Mouse (Mus musculus): Measurements from ENCODE around the gene Stoml1. TPM values are rescaled to one million over a fixed set of nuclear protein-coding genes. Genes with fewer than 3 reads are reported as not detected.
"Not testable (repeated sequence)": the region's sequence is repeated elsewhere in the genome, so short reads cannot be mapped to it uniquely, and the experiment has no call there.

Gene Stoml1
- total RNA-seq, 2 experiments from 2014 or later, result 84.5 to 93.2 TPM

- DNase-seq, result no peak
- intact Hi-C loops (cut with DNase I), result no loop called here
Measured at GRCm38 (mm10) chr9:58234502-58235015, 18.4 kb upstream of the Stoml1 start.

- DNase-seq, result peak; percentile 49
- intact Hi-C loops (cut with DNase I), result no loop called here
Measured at GRCm38 (mm10) chr9:58241780-58242485, 11.0 kb upstream of the Stoml1 start.

DNA sequence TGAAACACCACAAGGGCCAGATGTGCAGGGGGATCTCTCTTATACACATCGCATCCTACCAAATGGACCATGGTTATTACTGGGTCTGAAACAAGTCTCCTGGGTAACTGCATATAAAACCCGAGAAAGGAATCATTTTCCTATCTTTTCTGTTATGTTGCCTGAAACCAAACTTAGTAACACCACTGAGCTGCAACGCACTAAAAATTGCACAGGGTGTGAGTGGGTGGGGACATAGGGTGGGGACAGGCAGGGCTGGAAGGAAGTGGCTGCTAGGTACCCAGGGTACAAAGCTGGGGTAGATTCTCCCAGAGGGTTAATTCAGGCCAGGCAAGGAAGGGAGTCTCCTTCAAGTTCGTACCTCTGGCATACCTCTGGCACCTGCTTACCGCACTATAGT is 10.3 kb upstream of the Stoml1 start:
- no peak for DNase-seq

GRCm38 (mm10) chr9:58243696-58244095 is 9.3 kb upstream of the Stoml1 start:
- intact Hi-C loops (cut with DNase I), result no loop called here
- no peak for DNase-seq

More for the DNA sequence above, 10.3 kb upstream of the Stoml1 start:
- intact Hi-C loops (cut with DNase I), result no loop called here

DNA sequence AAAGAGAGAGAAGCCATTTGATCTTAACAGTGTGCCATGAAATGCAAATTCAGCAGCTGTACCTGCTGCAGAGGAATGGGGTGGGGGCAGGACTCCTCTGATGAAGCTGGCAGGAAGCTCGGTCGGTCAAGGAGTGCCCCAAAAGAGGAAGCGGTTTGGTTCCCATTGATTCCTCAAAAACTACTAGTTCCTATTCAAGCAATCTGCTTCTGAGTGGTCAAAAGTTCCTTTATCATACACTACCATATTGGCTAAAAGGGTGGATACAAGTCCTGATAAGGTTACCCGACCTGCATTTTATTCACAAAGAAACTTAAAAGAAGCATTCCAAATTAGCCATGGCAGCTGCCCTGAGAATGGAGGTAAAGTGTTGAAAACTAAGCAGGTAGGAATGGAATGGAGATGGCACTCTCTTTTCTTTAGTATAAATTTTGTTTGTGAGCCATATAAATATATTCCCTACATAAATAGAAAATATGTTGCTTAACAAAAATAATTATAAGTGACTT is 6.8 kb upstream of the Stoml1 start:
- DNase-seq, result no peak
- intact Hi-C loops (cut with DNase I), result no loop called here

GRCm38 (mm10) chr9:58247064-58247759 is 5.8 kb upstream of the Stoml1 start:
- DNase-seq, result peak; percentile 89
- intact Hi-C loops (cut with DNase I), result no loop called here

- intact Hi-C loops (cut with DNase I), result no loop called here
- no peak for DNase-seq
Measured at GRCm38 (mm10) chr9:58248746-58249413, 4.1 kb upstream of the Stoml1 start.

GRCm38 (mm10) chr9:58249592-58250192 is 3.3 kb upstream of the Stoml1 start, which contains the start of gene Pml:
TSS of gene Pml (minus strand) at chr9:58249786.
- DNase-seq, result peak; percentile 59
- intact Hi-C loops (cut with DNase I), result no loop called here

DNA sequence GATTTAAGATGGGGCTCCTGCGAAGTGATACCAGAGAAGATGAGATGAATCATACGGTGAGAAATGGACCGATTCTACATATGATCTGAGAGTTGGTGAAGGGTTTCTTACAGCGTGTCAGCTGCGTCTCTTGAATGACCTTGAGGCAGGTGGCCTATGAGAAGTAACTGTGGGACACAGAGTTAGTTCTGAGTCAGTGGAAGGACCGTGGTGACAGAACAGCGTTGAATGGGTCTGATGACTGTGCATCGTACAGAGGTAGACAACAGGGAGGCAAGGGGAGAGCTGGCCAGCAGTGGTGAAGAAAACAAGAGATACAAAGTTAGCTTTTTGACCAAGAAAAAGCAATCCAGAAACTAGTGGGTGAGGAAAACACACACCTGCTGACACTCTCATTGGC is 2.6 kb upstream of the Stoml1 start:
- no peak for DNase-seq
- intact Hi-C loops (cut with DNase I), result no loop called here

- DNase-seq; intact Hi-C loops (cut with DNase I): not testable (repeated sequence)
Measured at GRCm38 (mm10) chr9:58250730-58251129, 2.2 kb upstream of the Stoml1 start.

GRCm38 (mm10) chr9:58253805-58254122 is 800 bp downstream of the Stoml1 start:
- intact Hi-C loops (cut with DNase I); DNase-seq: not testable (repeated sequence)

DNA sequence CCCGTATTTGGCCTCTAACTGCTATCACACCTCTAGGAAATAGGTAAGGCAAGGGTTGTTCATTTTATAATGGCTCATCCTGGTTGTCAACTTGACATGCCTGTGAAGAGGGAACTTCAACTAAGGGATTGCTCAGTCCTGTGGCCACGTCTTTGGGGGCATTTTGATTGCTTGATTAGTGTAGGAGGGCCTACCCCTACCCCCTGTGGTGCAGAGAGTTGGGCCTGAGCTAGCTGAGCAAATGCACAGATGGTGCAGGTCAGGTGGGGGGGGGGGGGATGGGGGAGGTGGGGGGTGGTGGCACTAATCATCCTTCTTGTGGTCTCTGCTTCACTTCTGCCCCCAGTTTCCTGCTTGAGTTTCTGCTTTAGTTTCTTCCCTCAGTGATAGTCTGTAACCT is 2.1 kb downstream of the Stoml1 start:
- DNase-seq, result no peak
- intact Hi-C loops (cut with DNase I), result no loop called here

GRCm38 (mm10) chr9:58255704-58256685 is 3.0 kb downstream of the Stoml1 start:
- intact Hi-C loops (cut with DNase I), result no loop called here

DNA sequence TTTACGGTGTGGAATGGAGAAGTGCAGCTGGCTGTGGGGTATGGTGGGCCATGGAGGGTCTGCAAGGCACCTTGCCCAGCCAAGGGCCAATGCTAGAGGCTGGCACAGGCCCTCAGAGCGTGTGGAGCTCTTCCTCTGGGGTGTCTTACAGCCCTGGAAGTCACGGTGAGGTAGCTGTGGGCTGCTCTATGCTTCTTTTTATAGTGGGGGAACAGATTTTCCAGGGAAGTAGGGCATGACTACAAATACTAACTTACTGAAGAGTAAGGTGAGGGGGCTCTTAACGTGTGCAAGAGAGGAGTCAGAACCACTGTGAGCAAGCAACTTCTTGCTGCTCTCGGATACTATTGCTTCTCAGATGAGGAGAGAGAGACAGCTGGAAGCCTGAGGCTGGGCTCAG is 9.5 kb downstream of the Stoml1 start:
- intact Hi-C loops (cut with DNase I), result no loop called here
- no peak for DNase-seq

More at GRCm38 (mm10) chr9:58255704-58256685, 3.0 kb downstream of the Stoml1 start:
- DNase-seq, result no peak

DNA sequence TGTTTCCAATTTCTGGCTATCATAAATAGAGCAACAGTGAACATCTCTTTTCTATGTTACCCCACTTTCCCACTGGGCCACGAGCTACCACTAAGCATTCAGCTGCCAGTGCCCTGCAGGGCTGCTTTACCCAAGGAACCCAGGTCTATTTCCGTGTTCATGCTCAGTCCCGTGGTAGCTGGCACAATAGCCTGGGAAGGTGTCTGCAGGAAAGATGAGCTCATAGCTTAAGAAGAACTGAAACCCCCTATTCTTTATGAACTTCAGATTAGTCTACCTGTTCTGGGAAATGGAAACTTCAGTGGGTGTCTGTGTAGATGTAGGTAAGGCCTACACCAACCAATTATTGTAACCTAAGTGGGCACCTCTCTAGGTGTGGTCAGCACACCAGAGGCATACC is 12.4 kb downstream of the Stoml1 start:
- no peak for DNase-seq
- intact Hi-C loops (cut with DNase I), result no loop called here

DNA sequence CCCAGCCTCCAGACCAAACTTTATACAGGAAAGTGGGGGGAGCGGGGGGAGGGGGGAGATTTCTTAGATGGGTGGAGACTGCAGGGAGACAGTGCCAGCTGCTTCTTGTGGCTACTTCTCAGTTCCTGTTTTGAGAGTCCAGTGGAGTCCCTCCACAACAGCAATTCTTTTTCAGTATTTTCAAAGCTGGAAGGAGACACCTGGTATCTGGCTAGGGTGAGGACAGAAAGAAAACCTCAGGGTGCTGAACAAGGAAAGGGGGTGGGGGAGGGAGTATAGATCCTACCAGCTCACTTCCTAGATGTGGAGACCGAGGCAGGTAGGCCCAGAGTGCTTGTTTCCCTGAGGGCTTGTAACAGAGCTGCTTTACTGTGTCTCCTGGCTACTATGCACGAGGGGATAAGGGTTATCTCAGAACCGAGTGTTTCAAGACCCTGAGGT is 13.6 kb downstream of the Stoml1 start:
- DNase-seq, result no peak

GRCm38 (mm10) chr9:58267046-58267445 is 14.1 kb downstream of the Stoml1 start:
- intact Hi-C loops (cut with DNase I), result no loop called here
- no peak for DNase-seq

More for the DNA sequence above, 13.6 kb downstream of the Stoml1 start:
- intact Hi-C loops (cut with DNase I), result no loop called here

DNA sequence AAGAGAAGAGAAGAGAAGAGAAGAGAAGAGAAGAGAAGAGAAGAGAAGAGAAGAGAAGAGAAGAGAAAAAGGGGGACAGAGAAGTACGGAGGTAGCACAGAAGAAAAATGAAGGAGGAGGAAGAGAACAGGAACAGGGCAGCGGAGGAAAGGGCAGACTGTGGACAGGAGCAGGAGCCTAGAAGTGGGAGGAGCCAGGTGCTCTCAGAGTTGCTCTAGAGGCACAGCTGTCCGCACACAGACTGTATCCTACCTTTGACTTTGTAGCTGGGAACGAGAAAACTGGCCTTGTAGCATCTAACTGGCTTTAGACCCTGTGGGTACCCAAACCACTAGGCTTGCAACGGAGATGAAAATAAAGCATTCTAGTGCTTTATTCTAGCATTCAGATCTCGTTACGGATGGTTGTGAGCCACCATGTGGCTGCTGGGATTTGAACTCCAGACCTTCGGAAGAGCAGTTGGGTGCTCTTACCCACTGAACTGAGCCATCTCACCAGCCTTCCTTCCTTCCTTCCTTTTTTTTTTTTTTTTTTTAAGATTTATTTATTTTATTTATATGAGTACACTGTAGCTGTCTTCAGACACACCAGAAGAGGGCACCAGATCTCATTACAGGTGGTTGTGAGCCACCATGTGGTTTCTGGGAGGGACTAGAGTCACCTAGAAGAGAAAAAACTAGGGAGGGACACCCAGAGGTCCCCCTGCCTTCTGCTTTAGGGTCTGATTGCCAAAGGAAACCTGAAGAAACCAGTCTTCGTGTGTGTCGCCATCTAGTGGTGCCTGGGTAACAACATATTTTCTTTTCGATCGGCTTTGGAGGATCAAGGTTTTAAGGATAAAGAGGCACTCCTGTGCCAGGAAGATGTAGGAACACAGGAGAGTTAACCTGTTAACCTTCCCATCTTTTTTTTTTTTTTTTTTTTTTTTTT is 15.7 kb downstream of the Stoml1 start:
- DNase-seq, result peak; percentile 74
- intact Hi-C loops (cut with DNase I), result no loop called here

GRCm38 (mm10) chr9:58270081-58270480 is 17.1 kb downstream of the Stoml1 start:
- intact Hi-C loops (cut with DNase I), result no loop called here
- no peak for DNase-seq
